Mouse (Mus musculus) layer of hippocampus, adult 2 months (tissue): ENCODE results near the gene Plekha3. TPM values are rescaled to one million over a fixed set of nuclear protein-coding genes. Genes with fewer than 3 reads are reported as not detected.

Experiments
- DNase-seq, 2 experiments: peaks; one replicate each; pipeline ENCODE4 v3.0.0; 2022; ENCODE audit warnings: low spot score in 2 of 2
- H3K27ac ChIP-seq: fragments of 200-600 bp; 2 replicates; pipeline ENCODE4 v1.8.1; 2022
- H3K4me3 ChIP-seq: fragments of 200-600 bp; 2 replicates; pipeline ENCODE4 v1.8.1; 2022; ENCODE audit warnings: mild to moderate bottlenecking
- CTCF ChIP-seq: fragments of 200-600 bp; conservative IDR thresholded peaks from 2 replicates; pipeline ENCODE4 v1.8.1; 2022; ENCODE audit warnings: antibody characterized with exemption, mild to moderate bottlenecking, moderate library complexity
- total RNA-seq, 2 experiments: library from RNA; stranded (reverse); gene quantifications; 2 replicates each; pipeline ENCODE4 v1.2.3; 2021

The Plekha3 gene
- total RNA-seq, 2 experiments from 2014 or later, result 43.9 to 48.0 TPM

- Histone ChIP-seq H3K27ac (no peak overlapping the region), H3K4me3 (no peak overlapping the region)
- TF ChIP-seq CTCF, result no peak
- DNase-seq, result no peak
Measured at GRCm38 (mm10) chr2:76688162-76688561, 13.1 kb downstream of the Plekha3 start.

- H3K27ac ChIP-seq, result no peak overlapping the region
- TF ChIP-seq CTCF, result no peak
- no peak overlapping the region for H3K4me3 ChIP-seq
- no peak for DNase-seq
Measured at GRCm38 (mm10) chr2:76690436-76691204, 15.5 kb downstream of the Plekha3 start.

- TF ChIP-seq CTCF, result no peak
- DNase-seq, result no peak
- Histone ChIP-seq H3K27ac (no peak overlapping the region), H3K4me3 (no peak overlapping the region)
Measured at GRCm38 (mm10) chr2:76693765-76694164, 18.7 kb downstream of the Plekha3 start.

DNA sequence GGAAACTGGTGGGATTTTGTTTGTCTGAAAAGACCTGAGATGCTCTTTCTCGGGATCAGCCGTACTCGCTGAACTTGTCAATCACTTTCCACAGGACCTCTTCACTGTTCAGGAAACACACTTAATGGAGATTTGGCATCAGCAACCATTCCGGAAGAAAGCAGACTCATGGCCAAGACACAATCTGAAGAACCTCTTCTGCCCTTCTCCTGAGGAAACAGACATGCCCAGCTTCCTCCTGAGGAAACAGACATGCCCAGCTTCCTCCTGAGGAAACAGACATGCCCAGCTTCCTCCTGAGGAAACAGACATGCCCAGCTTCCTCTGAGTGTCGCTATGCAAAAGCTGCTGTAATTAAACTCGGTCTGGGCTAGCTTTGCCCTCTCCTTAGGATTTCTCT is 20.2 kb downstream of the Plekha3 start:
- TF ChIP-seq CTCF, result no peak
- no peak for DNase-seq
- Histone ChIP-seq H3K27ac (no peak overlapping the region), H3K4me3 (no peak overlapping the region)

DNA sequence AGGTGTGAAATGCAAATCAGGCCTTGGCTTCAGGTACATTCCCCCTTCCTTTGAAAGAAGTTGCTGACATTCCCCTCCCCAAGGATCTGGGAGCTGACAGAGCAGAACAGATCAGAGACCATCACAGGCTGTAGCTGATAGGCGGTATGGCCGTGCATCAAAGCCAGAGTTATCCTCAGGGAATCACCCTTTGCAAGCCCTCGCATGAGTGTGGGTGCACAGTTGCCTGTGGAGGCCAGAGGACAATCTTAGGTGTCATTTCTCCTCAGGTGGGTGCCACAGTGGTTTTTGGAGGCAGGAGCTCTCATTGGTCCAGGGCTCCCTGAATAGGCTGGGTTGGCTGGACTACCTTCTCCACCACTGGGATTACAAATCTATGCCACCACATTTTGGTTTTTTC is 27.1 kb downstream of the Plekha3 start:
- no peak for DNase-seq
- no peak for TF ChIP-seq CTCF
- H3K27ac ChIP-seq, result no peak overlapping the region
- no peak overlapping the region for H3K4me3 ChIP-seq

DNA sequence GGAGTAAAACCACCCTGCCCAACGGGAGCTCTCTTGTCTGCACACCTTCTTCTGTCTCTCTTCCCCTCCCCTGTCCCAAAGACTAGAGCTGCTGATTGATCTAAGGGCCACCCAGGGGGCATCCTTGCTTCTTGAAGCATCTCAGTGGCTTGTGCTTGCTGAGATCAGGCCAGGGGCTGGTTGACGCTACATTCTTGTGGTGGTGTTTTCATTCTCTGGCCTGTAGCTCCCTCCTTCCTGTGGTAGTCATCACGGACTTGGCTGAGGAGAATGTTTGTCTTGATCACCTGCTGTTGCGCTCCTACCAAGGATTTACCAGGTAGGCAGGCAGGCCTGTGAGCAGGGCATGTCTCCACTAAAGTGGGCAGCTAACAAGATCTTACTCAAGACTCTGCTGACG is 27.7 kb downstream of the Plekha3 start:
- no peak for DNase-seq
- H3K27ac ChIP-seq, result no peak overlapping the region
- H3K4me3 ChIP-seq, result no peak overlapping the region
- no peak for TF ChIP-seq CTCF

- Histone ChIP-seq H3K4me3 (no peak overlapping the region), H3K27ac (no peak overlapping the region)
- TF ChIP-seq CTCF, result no peak
- no peak for DNase-seq
Measured at GRCm38 (mm10) chr2:76705655-76706054, 30.6 kb downstream of the Plekha3 start.

DNA sequence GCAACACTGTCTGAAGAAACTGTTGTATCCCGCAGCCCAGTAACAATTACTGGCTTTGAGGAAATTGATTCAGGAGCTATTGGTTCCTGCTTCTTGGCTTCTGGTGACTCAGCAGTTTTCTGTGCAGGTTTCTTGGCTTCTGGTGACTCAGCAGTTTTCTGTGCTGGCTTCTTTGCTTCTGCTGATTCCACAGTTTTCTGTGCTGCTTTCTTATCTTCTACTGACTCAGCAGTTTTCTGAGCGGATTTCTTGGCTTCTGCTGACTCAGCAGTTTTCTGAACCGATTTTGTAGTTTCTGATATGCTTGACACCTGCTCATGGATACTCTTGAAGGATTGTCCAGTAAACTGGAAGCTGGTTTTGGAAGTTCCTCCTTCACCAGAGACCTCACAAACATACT is 33.4 kb downstream of the Plekha3 start:
- Histone ChIP-seq H3K27ac (no peak overlapping the region), H3K4me3 (no peak overlapping the region)
- no peak for TF ChIP-seq CTCF
- DNase-seq, result no peak

DNA sequence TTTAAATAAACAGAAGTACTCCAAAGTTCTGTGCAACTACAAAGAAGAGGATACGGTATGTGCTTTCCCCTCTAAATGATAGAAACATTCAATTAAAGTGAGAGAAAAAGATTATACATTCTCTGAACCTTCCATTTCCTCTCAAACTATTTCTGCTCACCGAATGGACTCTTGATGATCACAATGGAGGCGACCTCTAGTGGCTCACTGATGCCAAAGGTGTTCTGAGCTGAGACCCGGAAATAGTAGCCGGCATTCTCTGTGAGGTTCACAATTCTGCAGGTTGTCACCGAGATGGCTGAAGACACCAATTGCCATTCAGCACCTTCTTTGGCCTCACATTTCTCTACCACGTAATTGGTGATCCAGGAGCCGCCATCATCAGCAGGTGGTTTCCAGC is 39.9 kb downstream of the Plekha3 start:
- Histone ChIP-seq H3K27ac (no peak overlapping the region), H3K4me3 (no peak overlapping the region)
- DNase-seq, result no peak
- TF ChIP-seq CTCF, result peak; percentile 41

GRCm38 (mm10) chr2:76719650-76720049 is 44.6 kb downstream of the Plekha3 start:
- no peak for TF ChIP-seq CTCF
- Histone ChIP-seq H3K4me3 (no peak overlapping the region), H3K27ac (no peak overlapping the region)
- DNase-seq, result no peak

Other genes starting within 250 kb of the Plekha3 start
- gene Prkra, start 27.3 kb upstream of the Plekha3 start, total RNA-seq, result 10 to 100 TPM; 17.7 to 19.3 TPM
- gene Pjvk, start 26.8 kb upstream of the Plekha3 start, total RNA-seq, result under 1 TPM in 1 of 2 experiments, not detected in 1; 0.39 TPM
- gene Fkbp7, start 2.2 kb upstream of the Plekha3 start, total RNA-seq, result 1 to 10 TPM; 5.0 to 6.1 TPM